Mouse (Mus musculus) midbrain, postnatal 0 days (tissue): ENCODE data around the gene Nupr1l. TPM values are rescaled to one million over a fixed set of nuclear protein-coding genes. Genes with fewer than 3 reads are reported as not detected.

Experiments used
- ATAC-seq: fragments of 200-750 bp; cut with Nextera tagmentation; 2 replicates; pipeline ENCODE4 v1.8.0; 2017; ENCODE audit warnings: moderate number of reproducible peaks, mild to moderate bottlenecking, moderate TSS enrichment, moderate library complexity; ENCODE audit not compliant: low FRiP score
- DNase-seq: peaks from one replicate; pipeline ENCODE4 v3.0.0-alpha.2; 2015; ENCODE audit warnings: low spot score
- H3K27ac ChIP-seq: fragments of 300-500 bp; sonication (generic); 2 replicates; pipeline ENCODE4 v1.5.1; 2014; ENCODE audit warnings: low read depth, mild to moderate bottlenecking, low read length, mixed read lengths
- H3K27me3 ChIP-seq: fragments of 300-500 bp; sonication (generic); 2 replicates; pipeline ENCODE4 v1.6.1; 2014; ENCODE audit warnings: low read length, control low read depth, mixed read lengths; ENCODE audit not compliant: insufficient read depth
- H3K36me3 ChIP-seq: fragments of 300-500 bp; sonication (generic); 2 replicates; pipeline ENCODE4 v1.6.1; 2014; ENCODE audit warnings: low read length, control low read depth, mixed read lengths; ENCODE audit not compliant: insufficient read depth
- H3K4me1 ChIP-seq: fragments of 300-500 bp; sonication (generic); 2 replicates; pipeline ENCODE4 v1.6.1; 2014; ENCODE audit warnings: mild to moderate bottlenecking, control low read depth, antibody characterized with exemption, low read length, mixed read lengths; ENCODE audit not compliant: insufficient read depth
- H3K4me2 ChIP-seq: fragments of 300-500 bp; sonication (generic); 2 replicates; pipeline ENCODE4 v1.6.1; 2014; ENCODE audit warnings: low read depth, mild to moderate bottlenecking, low read length, mixed read lengths; ENCODE audit not compliant: poor library complexity, severe bottlenecking
- H3K4me3 ChIP-seq: fragments of 300-500 bp; sonication (generic); 2 replicates; pipeline ENCODE4 v1.5.1; 2014; ENCODE audit warnings: low read depth, mild to moderate bottlenecking, low read length, moderate library complexity
- H3K9ac ChIP-seq: fragments of 300-500 bp; sonication (generic); replicated peaks from 2 replicates; pipeline ENCODE4 v1.6.1; 2014; ENCODE audit warnings: mild to moderate bottlenecking, low read length, moderate library complexity, mixed read lengths; ENCODE audit not compliant: poor library complexity, severe bottlenecking
- H3K9me3 ChIP-seq: fragments of 300-500 bp; sonication (generic); 2 replicates; pipeline ENCODE4 v1.6.1; 2016; ENCODE audit warnings: low read length, control low read depth
- CTCF ChIP-seq: IDR thresholded peaks from 2 replicates; pipeline ENCODE4 v1.5.1; 2016; ENCODE audit warnings: antibody characterized with exemption, mild to moderate bottlenecking
- WGBS: fragments of 180-500 bp; shearing (Covaris S2); extraction: QIAGEN DNeasy Blood & Tissue Kit; methylation state at CpG from one replicate; pipeline ENCODE4 v1.1.7; 2014; 5-methylcytosine and 5-hydroxymethylcytosine counted together
- polyA plus RNA-seq: library from polyadenylated mRNA; unstranded; fragments of >200 nt; fragmentation: Nextera tagmentation; extraction: Ambion mirVana; gene quantifications from 2 replicates; pipeline ENCODE4 v1.2.1, GENCODE M21; 2015
- total RNA-seq: library from RNA; depleted of rRNA; stranded (reverse); fragments of >200 nt; gene quantifications from 2 replicates; pipeline ENCODE4 v1.2.3, GENCODE M21; 2014

Gene Nupr1l
- total and polyA plus RNA-seq, 2 experiments from 2014 or later: 1.9 to 5.2 TPM

- no peak overlapping the region for H3K9ac ChIP-seq
- no peaks in the 10 kb centered on the region for H3K4me1 ChIP-seq
- ATAC-seq: no peak
- H3K36me3 ChIP-seq: no peaks in the 10 kb centered on the region
- no peak overlapping the region for H3K4me3 ChIP-seq
- WGBS: 87% methylated on average over 12 of the region's 12 CpGs
- no peak for DNase-seq
- no peak for TF ChIP-seq CTCF
- H3K4me2 ChIP-seq: no peak overlapping the region
- H3K27ac ChIP-seq: no peak overlapping the region
- no peaks in the 10 kb centered on the region for H3K27me3 ChIP-seq
- H3K9me3 ChIP-seq: no peaks in the 10 kb centered on the region
Observed at GRCm38 (mm10) chr5:129873942-129874341, 34.4 kb upstream of the Nupr1l start.

- Histone ChIP-seq H3K27me3 (no peaks in the 10 kb centered on the region), H3K36me3 (no peaks in the 10 kb centered on the region; the same call in 1 of the 2 replicates), H3K27ac (no peak overlapping the region), H3K9ac (no peak overlapping the region), H3K9me3 (no peaks in the 10 kb centered on the region), H3K4me3 (no peak overlapping the region), H3K4me2 (no peak overlapping the region), H3K4me1 (no peaks in the 10 kb centered on the region)
- DNase-seq (no peak), ATAC-seq (no peak)
- WGBS: 78% methylated on average over 11 of the region's 11 CpGs
- TF ChIP-seq CTCF: no peak
Observed at GRCm38 (mm10) chr5:129875098-129875497, 33.2 kb upstream of the Nupr1l start.

- H3K36me3 ChIP-seq: peaks cover 14% of the 10 kb centered on the region
- ATAC-seq (no peak), DNase-seq (peak; percentile 40)
- H3K27ac ChIP-seq: 0 out of 2 replicates have a peak overlapping the region, but pooled peaks have one; percentile 32
- no peaks in the 10 kb centered on the region for H3K27me3 ChIP-seq
- no peaks in the 10 kb centered on the region for H3K4me1 ChIP-seq
- TF ChIP-seq CTCF: no peak
- H3K9ac ChIP-seq: no peak overlapping the region
- H3K4me3 ChIP-seq: no peak overlapping the region
- 76% methylated on average over 9 of the region's 9 CpGs for WGBS
- no peaks in the 10 kb centered on the region for H3K9me3 ChIP-seq
- no peak overlapping the region for H3K4me2 ChIP-seq
Observed at GRCm38 (mm10) chr5:129877731-129878455, 30.4 kb upstream of the Nupr1l start.

GRCm38 (mm10) chr5:129878946-129879345, 29.4 kb upstream of the Nupr1l start:
- no peaks in the 10 kb centered on the region for H3K4me1 ChIP-seq
- 68% methylated on average over 2 of the region's 2 CpGs for WGBS
- no peak overlapping the region for H3K27ac ChIP-seq
- no peak overlapping the region for H3K4me3 ChIP-seq
- H3K9me3 ChIP-seq: no peaks in the 10 kb centered on the region
- no peak overlapping the region for H3K9ac ChIP-seq
- peaks cover 20% of the 10 kb centered on the region for H3K36me3 ChIP-seq
- ATAC-seq (no peak), DNase-seq (peak; percentile 58)
- no peaks in the 10 kb centered on the region for H3K27me3 ChIP-seq
- no peak overlapping the region for H3K4me2 ChIP-seq
- TF ChIP-seq CTCF: peak; percentile 62

GRCm38 (mm10) chr5:129879888-129880287, 28.5 kb upstream of the Nupr1l start:
- Histone ChIP-seq H3K4me1 (no peaks in the 10 kb centered on the region), H3K4me3 (no peak overlapping the region), H3K9me3 (no peaks in the 10 kb centered on the region), H3K4me2 (no peak overlapping the region), H3K27ac (no peak overlapping the region), H3K27me3 (no peaks in the 10 kb centered on the region), H3K9ac (no peak overlapping the region), H3K36me3 (peaks cover 20% of the 10 kb centered on the region)
- no peak for DNase-seq
- ATAC-seq: no peak
- 70% methylated on average over 3 of the region's 3 CpGs for WGBS
- no peak for TF ChIP-seq CTCF

GRCm38 (mm10) chr5:129886271-129886670, 22.1 kb upstream of the Nupr1l start:
- peak overlapping the region; percentile 70 for H3K4me2 ChIP-seq
- ATAC-seq (no peak), DNase-seq (no peak)
- H3K4me1 ChIP-seq: peaks cover 7% of the 10 kb centered on the region; the same call in 1 of the 2 replicates
- H3K9ac ChIP-seq: peak overlapping the region; percentile 83
- WGBS: 44% methylated on average over 10 of the region's 10 CpGs
- H3K27ac ChIP-seq: peak overlapping the region; percentile 90; the same call in 1 of the 2 replicates
- H3K4me3 ChIP-seq: peak overlapping the region; percentile 76
- H3K36me3 ChIP-seq: peaks cover 11% of the 10 kb centered on the region
- H3K9me3 ChIP-seq: no peaks in the 10 kb centered on the region
- no peaks in the 10 kb centered on the region for H3K27me3 ChIP-seq
- TF ChIP-seq CTCF: no peak
